Mouse (Mus musculus): Measurements from ENCODE around the gene Epha4. TPM values are rescaled to one million over a fixed set of nuclear protein-coding genes. Genes with fewer than 3 reads are reported as not detected.

The Epha4 gene
- total and polyA plus RNA-seq, 3 experiments, result 3.9 to 26.0 (median 13.0) TPM

- Histone ChIP-seq H3K4me2 (ENCODE audit: insufficient read depth, low read depth, poor library complexity, severe bottlenecking) (no peak overlapping the region), H3K36me3 (replicated peaks in 1 of 2; ENCODE audit: control insufficient read depth in 1 of 2, insufficient read depth in 1 of 2, low read length in 1 of 2) (no peaks in the 10 kb centered on the region), H3K79me2 (replicated peaks; ENCODE audit: control insufficient read depth, extremely low read depth, insufficient read depth, poor library complexity, severe bottlenecking) (no peaks in the 10 kb centered on the region), H3K27ac (ENCODE audit: insufficient read depth, low read depth) (no peak overlapping the region), H3K9ac (ENCODE audit: insufficient read depth, low read depth) (no peak overlapping the region), H3K9me3 (replicated peaks; ENCODE audit: low read length) (no peaks in the 10 kb centered on the region), H3K27me3 (replicated peaks) (no peaks in the 10 kb centered on the region), H3K4me3 (replicated peaks in 1 of 3; ENCODE audit: low read depth in 2 of 3, low read length in 2 of 3, poor library complexity in 1 of 3) (no peak overlapping the region), H3K4me1 (ENCODE audit: control insufficient read depth in 1 of 2, insufficient read depth in 2 of 2) (peaks cover 4 to 11% of the 10 kb centered on the region in 2 experiments; a peak in 2 of 4 replicates)
- dilution Hi-C loops (cut with MboI; ENCODE audit: extremely low pct_ligation_motif_present, extremely low pct_unique_long_range_greater_than_20kb, low sequenced_read_pairs) (no loop called here), in situ Hi-C loops (cut with MboI; ENCODE audit: low pct_ligation_motif_present, low pct_unique_long_range_greater_than_20kb, low sequenced_read_pairs) (no loop called here)
- no peak for TF ChIP-seq JUND (conservative IDR thresholded peaks at IDR 0.05; ENCODE audit: low read depth, low read length)
- TF ChIP-seq JUN (IDR thresholded peaks at IDR 0.05; ENCODE audit: insufficient read depth, low read depth, low read length), result no peak
- TF ChIP-seq CHD1 (IDR thresholded peaks at IDR 0.05; ENCODE audit: low read depth, low read length), result no peak
- no peak for TF ChIP-seq TCF12 (IDR thresholded peaks at IDR 0.05; ENCODE audit: low read depth, low read length)
- no peak for TF ChIP-seq GABPA (IDR thresholded peaks at IDR 0.05; ENCODE audit: insufficient replicate concordance, low read depth, low read length)
- TF ChIP-seq ZNF384 (IDR thresholded peaks at IDR 0.05; ENCODE audit: low read depth, low read length), result no peak
- TF ChIP-seq SIN3A (IDR thresholded peaks at IDR 0.05; ENCODE audit: low read length), result no peak
- TF ChIP-seq UBTF (IDR thresholded peaks at IDR 0.05; ENCODE audit: low read depth, low read length), result no peak
- TF ChIP-seq E2F4 (IDR thresholded peaks at IDR 0.05; ENCODE audit: insufficient replicate concordance, low read depth, low read length), result no peak
- TF ChIP-seq RAD21 (IDR thresholded peaks at IDR 0.05; ENCODE audit: low read depth, low read length), result no peak
- no peak for TF ChIP-seq NRF1 (IDR thresholded peaks at IDR 0.05; ENCODE audit: low read depth, low read length)
- TF ChIP-seq MYC (IDR thresholded peaks at IDR 0.05; ENCODE audit: low read depth, low read length), result no peak
- no peak for TF ChIP-seq RCOR1 (conservative IDR thresholded peaks at IDR 0.05; ENCODE audit: low read depth, low read length)
- DNase-seq (ENCODE audit: extremely low read depth), result no peak
These were observed 168.4 kb downstream of the Epha4 start for GRCm38 (mm10) chr1:77346459-77346858.

- Histone ChIP-seq H3K27ac (ENCODE audit: insufficient read depth, low read depth) (no peak overlapping the region), H3K36me3 (replicated peaks in 1 of 2; ENCODE audit: control insufficient read depth in 1 of 2, insufficient read depth in 1 of 2, low read length in 1 of 2) (no peaks in the 10 kb centered on the region), H3K79me2 (replicated peaks; ENCODE audit: control insufficient read depth, extremely low read depth, insufficient read depth, poor library complexity, severe bottlenecking) (no peaks in the 10 kb centered on the region), H3K4me2 (ENCODE audit: insufficient read depth, low read depth, poor library complexity, severe bottlenecking) (no peak overlapping the region), H3K4me3 (replicated peaks in 1 of 3; ENCODE audit: low read depth in 2 of 3, low read length in 2 of 3, poor library complexity in 1 of 3) (no peak overlapping the region), H3K27me3 (replicated peaks) (no peaks in the 10 kb centered on the region), H3K4me1 (ENCODE audit: control insufficient read depth in 1 of 2, insufficient read depth in 2 of 2) (peaks cover 4 to 22% of the 10 kb centered on the region in 2 experiments; a peak in 2 of 4 replicates), H3K9ac (ENCODE audit: insufficient read depth, low read depth) (no peak overlapping the region), H3K9me3 (replicated peaks; ENCODE audit: low read length) (no peaks in the 10 kb centered on the region)
- dilution Hi-C loops (cut with MboI; ENCODE audit: extremely low pct_ligation_motif_present, extremely low pct_unique_long_range_greater_than_20kb, low sequenced_read_pairs) (no loop called here), in situ Hi-C loops (cut with MboI; ENCODE audit: low pct_ligation_motif_present, low pct_unique_long_range_greater_than_20kb, low sequenced_read_pairs) (no loop called here)
- TF ChIP-seq CHD1 (IDR thresholded peaks at IDR 0.05; ENCODE audit: low read depth, low read length), result no peak
- no peak for TF ChIP-seq IRF4 (IDR thresholded peaks at IDR 0.05; ENCODE audit: low read depth, low read length)
- no peak for TF ChIP-seq ZMIZ1 (IDR thresholded peaks at IDR 0.05; ENCODE audit: low read depth, low read length)
- no peak for TF ChIP-seq PAX5 (IDR thresholded peaks at IDR 0.05; ENCODE audit: low read length)
- TF ChIP-seq CTCF (conservative IDR thresholded peaks at IDR 0.05 in 1 of 2, IDR thresholded peaks at IDR 0.05 in 1 of 2; ENCODE audit: low read depth in 2 of 2, low read length in 2 of 2), result no peak
- no peak for TF ChIP-seq SIN3A (IDR thresholded peaks at IDR 0.05; ENCODE audit: low read length)
- TF ChIP-seq TBP (conservative IDR thresholded peaks at IDR 0.05; ENCODE audit: low read depth, low read length), result no peak
- no peak for TF ChIP-seq ETS1 (conservative IDR thresholded peaks at IDR 0.05; ENCODE audit: low read depth, low read length)
- no peak for TF ChIP-seq GABPA (IDR thresholded peaks at IDR 0.05; ENCODE audit: insufficient replicate concordance, low read depth, low read length)
- TF ChIP-seq ELF1 (IDR thresholded peaks at IDR 0.05; ENCODE audit: low read depth, low read length), result no peak
- no peak for TF ChIP-seq JUND (conservative IDR thresholded peaks at IDR 0.05; ENCODE audit: low read depth, low read length)
- no peak for TF ChIP-seq USF2 (conservative IDR thresholded peaks at IDR 0.05; ENCODE audit: low read depth, low read length)
- no peak for TF ChIP-seq RCOR1 (conservative IDR thresholded peaks at IDR 0.05; ENCODE audit: low read depth, low read length)
- TF ChIP-seq CHD2 (IDR thresholded peaks at IDR 0.05; ENCODE audit: low read length), result no peak
- TF ChIP-seq TCF12 (IDR thresholded peaks at IDR 0.05; ENCODE audit: low read depth, low read length), result no peak
- no peak for TF ChIP-seq MXI1 (IDR thresholded peaks at IDR 0.05; ENCODE audit: low read depth, low read length)
- no peak for TF ChIP-seq SMC3 (IDR thresholded peaks at IDR 0.05; ENCODE audit: low read depth, low read length)
- no peak for DNase-seq (ENCODE audit: extremely low read depth)
These were observed 171.1 kb downstream of the Epha4 start for GRCm38 (mm10) chr1:77343792-77344191.
